Mouse (Mus musculus): Measurements from ENCODE around the gene Mettl7b.

Gene Mettl7b

GRCm38 (mm10) chr10:128918246-128918645, 42.5 kb downstream of the Mettl7b start:
- DNase-seq = peak; percentile 98

- DNase-seq = peak; percentile 17
Measured at GRCm38 (mm10) chr10:128917400-128917799, 43.4 kb downstream of the Mettl7b start.

DNA sequence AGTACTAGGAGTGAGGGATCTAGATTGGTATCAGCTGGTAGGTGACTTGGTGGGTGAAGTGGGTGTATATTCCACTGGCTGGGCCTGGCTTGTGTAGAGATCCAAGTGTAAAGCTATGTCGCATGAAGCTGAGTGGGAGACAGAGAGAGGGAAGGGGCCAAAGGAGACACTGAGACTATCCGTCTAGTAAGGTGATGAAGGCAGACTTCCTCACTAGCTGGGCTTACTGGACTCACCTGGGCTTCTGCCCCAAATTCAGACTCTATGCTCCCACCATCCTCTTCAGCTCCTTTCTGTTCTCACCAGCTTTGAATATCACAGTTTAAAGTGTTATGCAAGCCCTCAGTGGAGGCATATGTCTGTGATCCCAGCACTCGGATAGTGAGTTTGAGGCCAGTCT, 44.1 kb downstream of the Mettl7b start:
- no peak for DNase-seq

DNA sequence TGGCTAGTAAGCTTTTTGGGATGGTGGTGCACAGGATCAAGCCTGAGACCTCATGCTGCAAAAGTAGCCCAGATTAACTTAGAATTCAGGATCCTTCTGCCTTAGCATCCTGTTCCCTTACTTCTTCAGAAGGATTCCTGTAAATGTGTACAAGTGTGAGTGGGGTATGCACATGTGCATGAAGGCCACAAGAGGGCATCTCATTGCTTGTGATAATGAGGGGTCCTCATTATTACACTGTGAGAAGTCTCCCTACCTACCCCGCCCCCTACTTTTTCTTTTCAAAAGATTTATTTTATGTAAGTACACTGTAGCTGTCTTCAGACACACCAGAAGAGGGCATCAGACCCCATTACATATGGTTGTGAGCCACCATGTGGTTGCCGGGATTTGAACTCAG, 45.2 kb downstream of the Mettl7b start:
- DNase-seq = no peak

GRCm38 (mm10) chr10:128913696-128914095, 47.1 kb downstream of the Mettl7b start:
- no peak for DNase-seq

DNA sequence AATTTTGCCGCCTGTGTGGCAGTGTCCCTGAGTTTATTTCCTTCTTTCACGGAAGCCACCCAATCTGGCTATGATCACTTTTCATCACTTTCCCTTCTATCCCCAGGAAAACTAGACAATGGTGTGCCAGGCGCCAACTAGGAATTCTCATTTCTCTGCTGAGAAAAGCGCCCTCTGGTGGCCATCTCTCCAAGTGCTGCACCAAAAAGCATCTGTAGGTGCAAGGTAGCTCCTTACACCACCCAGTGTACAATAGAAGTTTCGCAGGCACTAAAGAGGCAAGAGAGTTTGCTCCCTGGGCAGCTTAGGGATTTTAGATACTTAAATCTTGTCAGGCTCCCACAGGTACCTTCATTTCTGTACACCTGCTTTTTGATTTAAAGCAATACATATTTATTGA, 47.6 kb downstream of the Mettl7b start:
- peak; percentile 91 for DNase-seq

DNA sequence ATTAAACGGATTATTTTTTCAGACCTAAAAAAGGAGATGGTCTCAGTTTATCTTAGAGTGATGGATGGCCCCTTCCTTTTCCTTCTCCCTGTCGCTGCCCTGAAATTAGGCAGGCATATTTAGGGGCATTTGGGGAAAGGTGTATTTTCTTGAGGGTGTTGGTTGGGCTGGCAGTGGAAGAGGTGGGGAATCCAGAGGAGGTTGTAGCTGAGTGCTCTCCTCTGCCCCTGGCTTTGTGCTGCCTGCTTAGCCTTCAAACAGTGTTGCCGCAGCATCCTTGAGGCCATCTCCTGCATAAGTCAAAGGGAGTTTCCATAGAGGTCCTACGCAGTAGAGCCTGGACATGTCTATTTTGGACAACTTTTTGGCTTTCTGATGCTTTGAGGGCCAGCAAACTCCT, 48.0 kb downstream of the Mettl7b start:
- no peak for DNase-seq

- DNase-seq = no peak
Measured at GRCm38 (mm10) chr10:128912268-128912667, 48.5 kb downstream of the Mettl7b start.

DNA sequence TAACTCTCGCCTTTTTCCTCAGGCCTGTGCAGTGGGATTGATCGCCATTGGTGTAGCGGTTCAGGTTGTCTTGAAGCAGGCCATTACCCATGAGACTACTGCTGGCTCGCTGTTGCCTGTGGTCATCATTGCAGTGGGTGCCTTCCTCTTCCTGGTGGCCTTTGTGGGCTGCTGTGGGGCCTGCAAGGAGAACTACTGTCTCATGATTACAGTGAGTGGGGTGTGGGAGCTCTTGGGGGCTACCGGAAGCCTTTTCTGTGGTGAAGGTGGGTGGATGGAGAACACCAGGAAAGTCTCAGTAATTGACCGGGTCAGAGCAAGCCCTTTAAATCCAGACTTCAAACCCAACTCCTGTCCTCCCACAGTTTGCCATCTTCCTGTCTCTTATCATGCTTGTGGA, 49.4 kb downstream of the Mettl7b start:
- DNase-seq = no peak

DNA sequence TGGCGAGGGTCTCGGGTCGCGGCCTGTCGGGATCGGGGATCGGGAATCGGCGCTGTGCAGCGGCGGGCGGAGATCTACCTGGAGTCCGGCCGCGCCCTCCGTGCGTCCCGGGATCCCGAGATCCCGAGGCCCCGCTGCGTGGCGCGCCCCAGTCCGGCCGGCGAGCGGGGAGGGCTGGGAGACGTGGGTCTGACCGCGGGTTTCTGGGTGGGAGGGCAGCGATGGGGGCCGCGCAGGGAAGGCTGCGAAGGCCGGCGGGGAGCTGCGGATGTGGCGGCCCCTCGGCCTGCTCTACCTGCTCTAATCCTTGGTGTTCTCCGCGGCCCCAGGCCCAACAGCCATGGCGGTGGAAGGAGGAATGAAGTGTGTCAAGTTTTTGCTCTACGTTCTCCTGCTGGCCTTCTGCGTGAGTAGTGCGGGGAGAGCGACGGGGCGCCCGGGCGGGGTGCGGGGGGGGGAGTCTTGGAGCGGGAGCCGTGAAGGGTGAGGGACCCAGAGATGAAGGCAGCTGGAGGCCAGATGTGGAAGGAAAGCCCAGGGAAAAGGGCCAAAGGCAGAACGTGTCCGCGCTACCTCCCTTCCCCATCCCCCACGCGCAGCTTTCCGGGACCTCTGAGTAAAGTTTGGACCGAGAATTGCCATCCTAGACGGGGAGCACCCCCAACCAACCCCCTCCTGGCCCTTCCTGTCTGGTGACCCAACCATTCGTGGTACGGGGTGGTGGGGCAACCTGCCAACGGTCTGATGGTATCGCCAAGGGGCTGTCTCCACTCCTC, 50.5 kb downstream of the Mettl7b start:
- DNase-seq = no peak

- peak; percentile 48 for DNase-seq
Measured at GRCm38 (mm10) chr10:128909567-128910028, 51.2 kb downstream of the Mettl7b start.

DNA sequence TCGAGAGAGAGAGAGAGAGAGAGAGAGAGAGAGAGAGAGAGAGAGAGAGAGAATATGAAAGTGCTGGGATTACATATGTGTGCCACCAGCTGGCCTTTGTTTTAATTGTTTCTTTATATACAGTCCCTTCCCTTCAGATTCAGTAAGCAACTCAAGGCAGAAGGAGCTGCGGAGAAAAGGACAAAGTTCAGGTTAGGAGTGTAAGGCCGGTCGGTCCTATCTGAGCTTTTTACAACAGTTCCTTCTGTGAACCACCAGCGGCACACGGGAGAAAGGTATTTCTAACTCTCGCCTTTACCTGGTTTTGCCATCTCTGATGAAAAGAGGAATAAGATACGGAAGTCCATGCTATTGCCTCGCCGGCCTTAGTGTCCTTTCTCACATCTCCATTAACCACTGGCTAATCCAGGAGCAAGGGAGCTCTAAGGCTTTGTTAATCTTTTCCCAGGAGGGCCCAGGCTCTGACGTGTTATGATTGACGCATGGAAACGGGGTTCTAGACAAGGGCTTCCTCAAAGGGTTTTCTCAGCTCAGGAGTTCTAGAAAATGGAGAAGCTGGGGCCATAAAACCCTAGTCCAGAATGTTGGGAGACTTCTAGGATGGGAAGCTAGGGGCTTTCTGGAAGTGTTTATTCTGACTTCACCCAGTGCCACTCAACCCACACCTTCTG, 51.9 kb downstream of the Mettl7b start:
- no peak for DNase-seq
